Mouse (Mus musculus): ENCODE measurements at regions not wholly inside any gene's neighbourhood (a gene's known extent, or its start where the extent isn't known, plus 50 kb on each side); places are given as distances from the start of the nearest gene placed in this dataset.
"Not testable (repeated sequence)": the region's sequence is repeated elsewhere in the genome, so short reads cannot be mapped to it uniquely, and the experiment has no call there.

- Histone ChIP-seq H3K27me3 (replicated peaks; ENCODE audit: control insufficient read depth, insufficient read depth, low read length) (no peaks in the 10 kb centered on the region), H3K36me3 (ENCODE audit: control insufficient read depth, insufficient read depth, low read length) (no peaks in the 10 kb centered on the region), H3K4me3 (ENCODE audit: low read length) (no peak overlapping the region), H3K9me3 (ENCODE audit: control insufficient read depth, low read length) (no peaks in the 10 kb centered on the region), H3K4me1 (ENCODE audit: control insufficient read depth, insufficient read depth, low read depth, low read length) (no peaks in the 10 kb centered on the region), H3K9ac (ENCODE audit: low read depth, low read length) (no peak overlapping the region), H3K27ac (ENCODE audit: low read depth, low read length) (no peak overlapping the region), H3K4me2 (ENCODE audit: low read length) (no peak overlapping the region)
- 80% methylated on average over 2 of the region's 2 CpGs for WGBS
- no peak for ATAC-seq
Observed at GRCm38 (mm10) chr5:61240498-61240897, 568.1 kb upstream of the G6pd2 start.

GRCm38 (mm10) chr5:61288506-61288905 lies 520.1 kb upstream of the G6pd2 start:
- not testable (repeated sequence) for H3K27ac ChIP-seq (ENCODE audit: low read depth, low read length); H3K4me3 ChIP-seq (ENCODE audit: low read length); H3K4me2 ChIP-seq (ENCODE audit: low read length); H3K4me1 ChIP-seq (ENCODE audit: control insufficient read depth, insufficient read depth, low read depth, low read length); ATAC-seq; H3K36me3 ChIP-seq (ENCODE audit: control insufficient read depth, insufficient read depth, low read length); H3K9ac ChIP-seq (ENCODE audit: low read depth, low read length); H3K9me3 ChIP-seq (ENCODE audit: control insufficient read depth, low read length); H3K27me3 ChIP-seq (replicated peaks; ENCODE audit: control insufficient read depth, insufficient read depth, low read length)
- WGBS, result 94% methylated on average over 15 of the region's 15 CpGs

- 81% methylated on average over 5 of the region's 5 CpGs for WGBS
- no peak for ATAC-seq
- H3K4me3 ChIP-seq (ENCODE audit: low read length), result no peak overlapping the region
- H3K4me1 ChIP-seq (ENCODE audit: control insufficient read depth, insufficient read depth, low read depth, low read length), result no peaks in the 10 kb centered on the region
- H3K9me3 ChIP-seq (ENCODE audit: control insufficient read depth, low read length), result no peaks in the 10 kb centered on the region
- H3K4me2 ChIP-seq (ENCODE audit: low read length), result no peak overlapping the region
- no peaks in the 10 kb centered on the region for H3K27me3 ChIP-seq (replicated peaks; ENCODE audit: control insufficient read depth, insufficient read depth, low read length)
- H3K36me3 ChIP-seq (ENCODE audit: control insufficient read depth, insufficient read depth, low read length), result no peaks in the 10 kb centered on the region
- H3K9ac ChIP-seq (ENCODE audit: low read depth, low read length), result no peak overlapping the region
- no peak overlapping the region for H3K27ac ChIP-seq (ENCODE audit: low read depth, low read length)
Observed at GRCm38 (mm10) chr5:61314951-61315350, 493.7 kb upstream of the G6pd2 start.

GRCm38 (mm10) chr5:61351372-61351771 lies 457.2 kb upstream of the G6pd2 start:
- Histone ChIP-seq H3K27me3 (replicated peaks; ENCODE audit: control insufficient read depth, insufficient read depth, low read length) (no peaks in the 10 kb centered on the region), H3K4me2 (ENCODE audit: low read length) (no peak overlapping the region), H3K27ac (ENCODE audit: low read depth, low read length) (no peak overlapping the region), H3K9ac (ENCODE audit: low read depth, low read length) (no peak overlapping the region), H3K4me3 (ENCODE audit: low read length) (no peak overlapping the region), H3K36me3 (ENCODE audit: control insufficient read depth, insufficient read depth, low read length) (no peaks in the 10 kb centered on the region), H3K9me3 (ENCODE audit: control insufficient read depth, low read length) (no peaks in the 10 kb centered on the region), H3K4me1 (ENCODE audit: control insufficient read depth, insufficient read depth, low read depth, low read length) (no peaks in the 10 kb centered on the region)
- no peak for ATAC-seq
- 51% methylated on average over 1 of the region's 1 CpGs for WGBS

GRCm38 (mm10) chr5:61355263-61355981 lies 453.2 kb upstream of the G6pd2 start:
- Histone ChIP-seq H3K27ac (ENCODE audit: low read depth, low read length) (no peak overlapping the region), H3K27me3 (replicated peaks; ENCODE audit: control insufficient read depth, insufficient read depth, low read length) (no peaks in the 10 kb centered on the region), H3K9me3 (ENCODE audit: control insufficient read depth, low read length) (no peaks in the 10 kb centered on the region), H3K4me2 (ENCODE audit: low read length) (no peak overlapping the region), H3K4me3 (ENCODE audit: low read length) (no peak overlapping the region), H3K36me3 (ENCODE audit: control insufficient read depth, insufficient read depth, low read length) (no peaks in the 10 kb centered on the region), H3K4me1 (ENCODE audit: control insufficient read depth, insufficient read depth, low read depth, low read length) (no peaks in the 10 kb centered on the region), H3K9ac (ENCODE audit: low read depth, low read length) (no peak overlapping the region)
- 56% methylated on average over 6 of the region's 6 CpGs for WGBS
- peak; percentile 75 for ATAC-seq

- H3K4me1 ChIP-seq (ENCODE audit: control insufficient read depth, insufficient read depth, low read depth, low read length), result no peaks in the 10 kb centered on the region
- 64% methylated on average over 1 of the region's 1 CpGs for WGBS
- H3K36me3 ChIP-seq (ENCODE audit: control insufficient read depth, insufficient read depth, low read length), result no peaks in the 10 kb centered on the region
- H3K9ac ChIP-seq (ENCODE audit: low read depth, low read length), result no peak overlapping the region
- no peaks in the 10 kb centered on the region for H3K27me3 ChIP-seq (replicated peaks; ENCODE audit: control insufficient read depth, insufficient read depth, low read length)
- H3K27ac ChIP-seq (ENCODE audit: low read depth, low read length), result no peak overlapping the region
- peaks cover 2% of the 10 kb centered on the region for H3K9me3 ChIP-seq (ENCODE audit: control insufficient read depth, low read length)
- no peak overlapping the region for H3K4me3 ChIP-seq (ENCODE audit: low read length)
- H3K4me2 ChIP-seq (ENCODE audit: low read length), result no peak overlapping the region
- no peak for ATAC-seq
Observed at GRCm38 (mm10) chr5:61372901-61373300, 435.7 kb upstream of the G6pd2 start.

- Histone ChIP-seq H3K9ac (ENCODE audit: low read depth, low read length) (no peak overlapping the region), H3K4me2 (ENCODE audit: low read length) (no peak overlapping the region), H3K9me3 (ENCODE audit: control insufficient read depth, low read length) (no peaks in the 10 kb centered on the region), H3K27ac (ENCODE audit: low read depth, low read length) (no peak overlapping the region), H3K4me3 (ENCODE audit: low read length) (no peak overlapping the region), H3K27me3 (replicated peaks; ENCODE audit: control insufficient read depth, insufficient read depth, low read length) (no peaks in the 10 kb centered on the region), H3K4me1 (ENCODE audit: control insufficient read depth, insufficient read depth, low read depth, low read length) (no peaks in the 10 kb centered on the region), H3K36me3 (ENCODE audit: control insufficient read depth, insufficient read depth, low read length) (no peaks in the 10 kb centered on the region)
- no peak for ATAC-seq
Observed at GRCm38 (mm10) chr5:61394977-61395708, 413.5 kb upstream of the G6pd2 start.

All from hindbrain, embryonic 16.5 days (tissue).